In genomic region chr4:9096809-9097700, GRCm38 (mm10) we compare ENCODE assay signal across 8 mouse cellular contexts.
DNase-seq lines count a peak whose midpoint lies in the region; ATAC-seq and TF ChIP-seq lines count a peak whose summit lies in the region.

No protein-coding gene starts in this region.

- WGBS in heart, embryonic 13.5 days = 21% methylated on average over 24 of the region's 24 CpGs
- WGBS in kidney, postnatal 0 days = 25% methylated on average over 24 of the region's 24 CpGs
- WGBS in liver, embryonic 11.5 days = 25% methylated on average over 24 of the region's 24 CpGs
- WGBS in stomach, embryonic 14.5 days = 26% methylated on average over 24 of the region's 24 CpGs

- H3ac ChIP-seq in C2C12 (ENCODE audit: control insufficient read depth, insufficient read length, low read depth) = peak overlapping the region; percentile 6

- no peak overlapping the region for H3K4me3 ChIP-seq in C2C12 (ENCODE audit: insufficient read depth, poor library complexity, severe bottlenecking)
- H3K4me3 ChIP-seq in heart, embryonic 13.5 days = peak overlapping the region; percentile 24
- H3K4me3 ChIP-seq in kidney, postnatal 0 days (replicated peaks; ENCODE audit: low read depth, low read length) = no peak overlapping the region
- H3K4me3 ChIP-seq in liver, embryonic 11.5 days (ENCODE audit: low read depth, low read length) = no peak overlapping the region
- H3K4me3 ChIP-seq in stomach, embryonic 14.5 days (ENCODE audit: low read depth, low read length) = no peak overlapping the region

- H3K27me3 ChIP-seq in C2C12 (ENCODE audit: control insufficient read depth, insufficient read depth, insufficient read length) = no peaks in the 10 kb centered on the region
- H3K27me3 ChIP-seq in heart, embryonic 13.5 days (replicated peaks) = peaks cover 26% of the 10 kb centered on the region
- peaks cover 4% of the 10 kb centered on the region; the same call in 1 of the 2 replicates for H3K27me3 ChIP-seq in kidney, postnatal 0 days (ENCODE audit: insufficient read depth, low read length)
- no peaks in the 10 kb centered on the region for H3K27me3 ChIP-seq in liver, embryonic 11.5 days (replicated peaks; ENCODE audit: control insufficient read depth, insufficient read depth, low read length)
- H3K27me3 ChIP-seq in stomach, embryonic 14.5 days (ENCODE audit: control insufficient read depth, insufficient read depth, low read length) = no peaks in the 10 kb centered on the region

- H3K9ac ChIP-seq in heart, embryonic 13.5 days = peak overlapping the region; percentile 37; the same call in 1 of the 2 replicates
- no peak overlapping the region for H3K9ac ChIP-seq in kidney, postnatal 0 days (ENCODE audit: low read depth, low read length)
- no peak overlapping the region for H3K9ac ChIP-seq in liver, embryonic 11.5 days (ENCODE audit: low read depth, low read length)
- no peak overlapping the region for H3K9ac ChIP-seq in stomach, embryonic 14.5 days (replicated peaks; ENCODE audit: low read depth, low read length)

- peaks cover 17% of the 10 kb centered on the region for H3K4me1 ChIP-seq in heart, embryonic 13.5 days
- no peaks in the 10 kb centered on the region for H3K4me1 ChIP-seq in kidney, postnatal 0 days (replicated peaks; ENCODE audit: insufficient read depth, low read length)
- H3K4me1 ChIP-seq in liver, embryonic 11.5 days (replicated peaks; ENCODE audit: control insufficient read depth, insufficient read depth, low read length) = no peaks in the 10 kb centered on the region
- H3K4me1 ChIP-seq in stomach, embryonic 14.5 days (ENCODE audit: control insufficient read depth, insufficient read depth, low read length) = 0 out of 2 replicates have a peak, but pooled peaks cover 8% of the 10 kb centered on the region

- H3K79me2 ChIP-seq in C2C12 (ENCODE audit: control insufficient read depth, insufficient read depth) = no peaks in the 10 kb centered on the region

- H3K9me3 ChIP-seq in heart, embryonic 13.5 days = no peaks in the 10 kb centered on the region
- H3K9me3 ChIP-seq in kidney, postnatal 0 days (replicated peaks; ENCODE audit: low read length) = no peaks in the 10 kb centered on the region
- H3K9me3 ChIP-seq in liver, embryonic 11.5 days (ENCODE audit: control insufficient read depth, low read length) = no peaks in the 10 kb centered on the region
- H3K9me3 ChIP-seq in stomach, embryonic 14.5 days (ENCODE audit: control insufficient read depth, low read depth, low read length) = no peaks in the 10 kb centered on the region

- DNase-seq in brain, adult 2 months (ENCODE audit: low read depth, low spot score) = peak; percentile 93
- peak; percentile 85 for DNase-seq in kidney, postnatal 0 days (ENCODE audit: low spot score)
- peak; percentile 78 for DNase-seq in liver, embryonic 11.5 days (ENCODE audit: low spot score)
- peak; percentile 64 to 74 for DNase-seq in natural killer cell, adult 2 months (ENCODE audit: low spot score in 2 of 2)

- no peak overlapping the region for H3K27ac ChIP-seq in heart, embryonic 13.5 days (replicated peaks)
- H3K27ac ChIP-seq in kidney, postnatal 0 days = no peak overlapping the region
- H3K27ac ChIP-seq in liver, embryonic 11.5 days (ENCODE audit: low read depth, low read length) = no peak overlapping the region
- no peak overlapping the region for H3K27ac ChIP-seq in stomach, embryonic 14.5 days (ENCODE audit: low read length)

- TF ChIP-seq CTCF in C2C12 (IDR thresholded peaks at IDR 0.05; ENCODE audit: control insufficient read depth, insufficient read depth, insufficient read length) = peak; percentile 92
- TF ChIP-seq CTCF in kidney, postnatal 0 days (IDR thresholded peaks at IDR 0.05; ENCODE audit: low read depth) = peak; percentile 98

- ATAC-seq in erythroblast, adult 5-6 weeks (replicated peaks; ENCODE audit: low FRiP score, poor library complexity, severe bottlenecking) = peak; percentile 83
- ATAC-seq in heart, embryonic 13.5 days (ENCODE audit: extremely low read depth, insufficient number of reproducible peaks, low FRiP score, low TSS enrichment) = no peak
- 0 out of 2 replicates have a peak, but pooled peaks have one; percentile 33 for ATAC-seq in kidney, postnatal 0 days (replicated peaks; ENCODE audit: low FRiP score, low read depth)
- no peak; the same call in 1 of the 2 replicates for ATAC-seq in liver, embryonic 11.5 days (replicated peaks; ENCODE audit: low FRiP score)
- ATAC-seq in stomach, embryonic 14.5 days (ENCODE audit: insufficient number of reproducible peaks, insufficient read depth, low FRiP score, low read depth) = peak; percentile 84

- peak overlapping the region; percentile 59 for H3K4me2 ChIP-seq in heart, embryonic 13.5 days
- peak overlapping the region; percentile 34; the same call in 1 of the 2 replicates for H3K4me2 ChIP-seq in kidney, postnatal 0 days (ENCODE audit: low read length)
- peak overlapping the region; percentile 51 for H3K4me2 ChIP-seq in liver, embryonic 11.5 days
- H3K4me2 ChIP-seq in stomach, embryonic 14.5 days (replicated peaks; ENCODE audit: low read depth, low read length) = peak overlapping the region; percentile 17; the same call in 1 of the 2 replicates

- H3K36me3 ChIP-seq in C2C12 (ENCODE audit: control insufficient read depth, insufficient read depth) = no peaks in the 10 kb centered on the region
- no peaks in the 10 kb centered on the region for H3K36me3 ChIP-seq in heart, embryonic 13.5 days
- no peaks in the 10 kb centered on the region for H3K36me3 ChIP-seq in kidney, postnatal 0 days (ENCODE audit: insufficient read depth, low read length)
- no peaks in the 10 kb centered on the region for H3K36me3 ChIP-seq in liver, embryonic 11.5 days (ENCODE audit: control insufficient read depth, insufficient read depth, low read length)
- no peaks in the 10 kb centered on the region for H3K36me3 ChIP-seq in stomach, embryonic 14.5 days (ENCODE audit: control insufficient read depth, insufficient read depth, low read length)

- H3K79me3 ChIP-seq in C2C12 (ENCODE audit: low read depth) = no peaks in the 10 kb centered on the region

TF ChIP-seq in C2C12, 6 proteins besides CTCF, POLR2A, EP300 and RAD21:
- TF ChIP-seq CEBPB (IDR thresholded peaks at IDR 0.05; ENCODE audit: low read depth) (no peak), FOSL1 (IDR thresholded peaks at IDR 0.05; ENCODE audit: insufficient read depth, low read length, poor library complexity, severe bottlenecking) (no peak), MYOG (IDR thresholded peaks at IDR 0.05; ENCODE audit: control insufficient read depth, extremely low read depth, insufficient read length) (no peak), MYOD1 (IDR thresholded peaks at IDR 0.05; ENCODE audit: control insufficient read depth, insufficient read length, low read depth) (no peak), MAX (IDR thresholded peaks at IDR 0.05) (no peak), USF1 (IDR thresholded peaks at IDR 0.05; ENCODE audit: low read depth) (no peak)

Comparison
In these comparisons a context has a peak if more than half of its experiments do, and no peak if none do; other contexts are left out.
1. ATAC-seq: peak in erythroblast, adult 5-6 weeks (single experiment), kidney, postnatal 0 days (single experiment) and stomach, embryonic 14.5 days (single experiment); none in heart, embryonic 13.5 days (single experiment) and liver, embryonic 11.5 days (single experiment).
2. Peak in every context shown above with its lines, with median percentiles within 50 percentile points of each other: DNase-seq and H3K4me2 ChIP-seq.